Mouse (Mus musculus): Measurements from ENCODE around the gene Rinl. TPM values are rescaled to one million over a fixed set of nuclear protein-coding genes. Genes with fewer than 3 reads are reported as not detected.
A peak's percentile ranks its signal among the peaks of the same experiment; 100 is the strongest.

Rinl gene
- polyA plus RNA-seq, 1 experiment from 2014 or later: 2.7 TPM

DNA sequence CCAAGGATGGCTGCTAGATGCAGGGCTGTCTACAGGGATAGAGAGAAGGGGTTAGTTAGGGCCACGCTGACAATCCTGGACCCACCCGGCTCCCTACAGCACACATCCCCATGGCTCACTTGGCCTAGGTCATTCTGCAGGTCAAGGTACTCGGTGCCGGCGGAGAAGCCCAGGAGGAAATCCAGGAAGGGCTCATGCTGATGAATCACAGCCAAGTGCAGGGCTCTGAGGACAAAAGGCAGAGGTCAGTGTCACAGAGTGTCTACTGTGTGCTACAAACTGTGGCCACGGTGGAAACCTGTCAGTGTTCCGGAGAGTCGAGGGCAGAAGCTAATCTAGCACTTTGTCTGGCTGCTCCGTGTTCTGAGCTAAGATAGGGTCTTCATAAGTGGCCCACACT lies 26.9 kb upstream of the Rinl start:
- Histone ChIP-seq H3K27me3 (replicated peaks; ENCODE audit: control insufficient read depth, insufficient read depth, low read length) (no peaks in the 10 kb centered on the region), H3K4me2 (ENCODE audit: low read depth, low read length) (no peak overlapping the region), H3K9ac (ENCODE audit: low read depth, low read length) (no peak overlapping the region), H3K4me3 (ENCODE audit: low read depth, low read length) (no peak overlapping the region), H3K4me1 (ENCODE audit: control insufficient read depth, insufficient read depth, low read length) (0 out of 2 replicates have a peak, but pooled peaks cover 5% of the 10 kb centered on the region), H3K27ac (replicated peaks; ENCODE audit: low read depth, low read length) (no peak overlapping the region), H3K36me3 (ENCODE audit: control insufficient read depth, insufficient read depth, low read length) (peaks cover 53% of the 10 kb centered on the region), H3K9me3 (ENCODE audit: control insufficient read depth, low read length) (no peaks in the 10 kb centered on the region)
- DNase-seq (ENCODE audit: low spot score): no peak
- ATAC-seq (ENCODE audit: low read depth): no peak
- 92% methylated on average over 9 of the region's 9 CpGs for WGBS

DNA sequence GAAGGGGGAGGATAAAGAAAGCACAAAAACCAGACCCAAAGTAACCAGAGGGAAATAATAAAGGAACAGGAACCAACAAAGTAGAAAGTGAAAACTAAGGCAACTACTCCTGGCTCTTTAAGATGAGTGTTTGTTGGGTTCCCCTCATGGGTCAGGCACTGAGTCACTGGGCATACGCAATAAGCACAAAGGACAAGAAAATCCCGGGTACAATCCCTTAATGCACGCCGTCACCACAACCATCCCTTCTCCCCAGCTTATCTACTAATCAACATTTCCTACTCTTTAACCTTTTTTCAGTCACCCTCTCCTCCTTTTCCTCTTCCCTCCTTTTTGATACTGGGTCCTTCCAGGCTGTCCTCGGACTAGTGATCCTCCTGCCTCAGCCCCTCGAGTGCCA lies 23.6 kb upstream of the Rinl start:
- WGBS: 86% methylated on average over 6 of the region's 6 CpGs

DNA sequence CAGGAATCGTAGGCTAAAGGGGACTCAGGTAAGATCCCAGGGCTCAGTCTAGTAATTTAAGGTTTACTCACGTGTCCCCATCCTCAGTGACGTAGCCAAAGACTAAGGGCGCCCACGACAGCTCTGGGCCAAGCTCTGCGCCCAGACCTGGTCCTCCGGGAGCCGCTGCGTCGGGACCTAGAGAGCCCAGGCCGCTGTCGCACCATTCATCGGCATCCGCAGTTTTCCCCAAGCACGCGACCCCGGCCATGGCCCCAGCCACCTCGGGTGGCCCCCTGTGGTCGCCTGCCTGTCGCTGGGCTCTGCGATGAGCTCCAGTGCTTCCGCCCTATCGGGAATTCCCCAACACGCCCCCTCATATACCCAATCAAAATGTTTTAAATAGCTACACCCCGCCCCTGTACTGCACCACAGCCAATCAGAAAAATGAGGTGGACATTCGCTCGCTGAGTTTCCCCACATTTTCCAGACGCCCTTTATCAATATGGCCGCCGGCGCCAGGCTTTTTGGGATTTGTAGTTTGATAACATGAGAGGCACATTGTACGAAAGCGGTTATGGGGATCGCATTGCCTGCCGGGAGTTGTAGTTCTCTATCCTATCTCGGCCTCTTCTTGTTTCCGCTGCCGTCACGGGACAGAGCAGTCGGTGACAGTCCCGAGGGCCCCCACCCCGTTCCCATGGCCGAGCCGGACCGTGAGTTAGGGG lies 22.4 kb upstream of the Rinl start, which contains the start of gene Sirt2:
Gene Sirt2, plus strand, starts transcription at position 563 of the 707 bp plus-strand sequence.
- peak; percentile 99 for DNase-seq (ENCODE audit: low spot score)
- H3K9ac ChIP-seq (ENCODE audit: low read depth, low read length): peak within 1 kb of the TSS; percentile 72
- no peak within 1 kb of the TSS for H3K27ac ChIP-seq (replicated peaks; ENCODE audit: low read depth, low read length)
- H3K4me2 ChIP-seq (ENCODE audit: low read depth, low read length): peak within 1 kb of the TSS; percentile 65
- no peaks in the 10 kb centered on the region for H3K27me3 ChIP-seq (replicated peaks; ENCODE audit: control insufficient read depth, insufficient read depth, low read length)
- H3K4me3 ChIP-seq (ENCODE audit: low read depth, low read length): peak within 1 kb of the TSS; percentile 65
- peaks cover 17% of the 10 kb centered on the region for H3K36me3 ChIP-seq (ENCODE audit: control insufficient read depth, insufficient read depth, low read length)
- ATAC-seq (ENCODE audit: low read depth): peak; percentile 99
- no peaks in the 10 kb centered on the region for H3K9me3 ChIP-seq (ENCODE audit: control insufficient read depth, low read length)
- WGBS: under 1% methylated on average over 44 of the region's 45 CpGs
- peaks cover 12% of the 10 kb centered on the region for H3K4me1 ChIP-seq (ENCODE audit: control insufficient read depth, insufficient read depth, low read length)

More for the DNA sequence above, 23.6 kb upstream of the Rinl start:
- Histone ChIP-seq H3K9ac (ENCODE audit: low read depth, low read length) (no peak overlapping the region; the same call in 1 of the 2 replicates), H3K9me3 (ENCODE audit: control insufficient read depth, low read length) (no peaks in the 10 kb centered on the region), H3K27me3 (replicated peaks; ENCODE audit: control insufficient read depth, insufficient read depth, low read length) (no peaks in the 10 kb centered on the region), H3K4me3 (ENCODE audit: low read depth, low read length) (peak overlapping the region; percentile 65; the same call in 1 of the 2 replicates), H3K4me2 (ENCODE audit: low read depth, low read length) (peak overlapping the region; percentile 65), H3K27ac (replicated peaks; ENCODE audit: low read depth, low read length) (no peak overlapping the region), H3K36me3 (ENCODE audit: control insufficient read depth, insufficient read depth, low read length) (peaks cover 28% of the 10 kb centered on the region), H3K4me1 (ENCODE audit: control insufficient read depth, insufficient read depth, low read length) (peaks cover 12% of the 10 kb centered on the region)
- no peak for ATAC-seq (ENCODE audit: low read depth)
- no peak for DNase-seq (ENCODE audit: low spot score)

DNA sequence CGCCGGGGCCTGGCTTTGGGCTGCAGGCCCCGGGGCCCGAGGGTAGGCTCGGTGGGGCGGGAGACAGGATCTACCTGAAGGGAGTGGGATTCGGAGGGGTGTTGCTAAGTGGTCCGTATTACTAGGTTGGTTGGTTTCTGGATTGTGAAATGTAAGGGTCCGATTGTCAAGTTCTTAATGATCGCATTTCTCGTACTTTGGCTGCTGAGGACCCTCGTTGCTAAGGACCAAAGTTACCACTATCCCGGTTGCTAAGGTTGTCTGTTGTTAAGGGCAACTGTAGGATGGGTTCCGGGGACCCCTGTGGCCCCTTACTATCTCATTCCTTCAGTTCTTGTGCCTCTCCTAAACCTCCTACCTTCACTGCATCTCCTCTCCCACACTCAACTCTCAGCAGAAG lies 21.9 kb upstream of the Rinl start:
- DNase-seq (ENCODE audit: low spot score) (no peak), ATAC-seq (ENCODE audit: low read depth) (no peak)
- WGBS: 3% methylated on average over 14 of the region's 14 CpGs

DNA sequence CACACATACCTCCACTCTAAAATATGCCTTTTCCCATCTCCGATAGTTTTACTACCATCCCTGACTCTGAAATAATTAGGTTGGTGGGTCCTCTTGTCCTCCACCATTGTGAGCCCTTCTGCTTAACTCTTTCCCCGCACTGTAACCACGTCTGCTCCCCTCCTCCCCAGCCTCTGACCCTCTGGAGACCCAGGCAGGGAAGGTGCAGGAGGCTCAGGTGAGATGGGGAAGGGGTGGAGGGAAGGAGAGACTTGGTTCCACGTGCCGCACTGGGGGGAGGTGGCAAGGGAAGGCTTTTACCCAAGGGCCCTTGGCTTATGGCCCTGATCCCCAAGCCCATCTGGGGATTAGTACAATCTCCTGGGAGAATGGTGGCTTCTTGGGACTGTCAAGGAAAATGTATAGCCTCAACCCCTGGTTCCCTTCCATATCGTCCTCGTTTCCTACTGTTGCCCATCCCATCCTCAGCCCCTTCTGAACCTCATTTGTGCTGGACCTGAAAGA lies 21.3 kb upstream of the Rinl start, which contains the start of gene Nfkbib:
Gene Nfkbib, minus strand, starts transcription at position 51 of the 504 bp plus-strand sequence.
- H3K27ac ChIP-seq (replicated peaks; ENCODE audit: low read depth, low read length): no peak within 1 kb of the TSS
- ATAC-seq (ENCODE audit: low read depth) (no peak), DNase-seq (ENCODE audit: low spot score) (no peak)
- 0 out of 2 replicates have a peak, but pooled peaks cover 11% of the 10 kb centered on the region for H3K36me3 ChIP-seq (ENCODE audit: control insufficient read depth, insufficient read depth, low read length)
- H3K4me2 ChIP-seq (ENCODE audit: low read depth, low read length): peak within 1 kb of the TSS; percentile 65
- H3K9me3 ChIP-seq (ENCODE audit: control insufficient read depth, low read length): no peaks in the 10 kb centered on the region
- peak within 1 kb of the TSS; percentile 65 for H3K4me3 ChIP-seq (ENCODE audit: low read depth, low read length)
- WGBS: 61% methylated on average over 7 of the region's 7 CpGs
- peak within 1 kb of the TSS; percentile 72 for H3K9ac ChIP-seq (ENCODE audit: low read depth, low read length)
- H3K27me3 ChIP-seq (replicated peaks; ENCODE audit: control insufficient read depth, insufficient read depth, low read length): no peaks in the 10 kb centered on the region
- peaks cover 12% of the 10 kb centered on the region for H3K4me1 ChIP-seq (ENCODE audit: control insufficient read depth, insufficient read depth, low read length)

More for the DNA sequence above, 21.9 kb upstream of the Rinl start:
- H3K4me2 ChIP-seq (ENCODE audit: low read depth, low read length): peak overlapping the region; percentile 65
- peaks cover 11% of the 10 kb centered on the region for H3K36me3 ChIP-seq (ENCODE audit: control insufficient read depth, insufficient read depth, low read length)
- H3K27ac ChIP-seq (replicated peaks; ENCODE audit: low read depth, low read length): no peak overlapping the region
- H3K9me3 ChIP-seq (ENCODE audit: control insufficient read depth, low read length): no peaks in the 10 kb centered on the region
- H3K4me3 ChIP-seq (ENCODE audit: low read depth, low read length): peak overlapping the region; percentile 65
- H3K27me3 ChIP-seq (replicated peaks; ENCODE audit: control insufficient read depth, insufficient read depth, low read length): no peaks in the 10 kb centered on the region
- peaks cover 12% of the 10 kb centered on the region for H3K4me1 ChIP-seq (ENCODE audit: control insufficient read depth, insufficient read depth, low read length)
- peak overlapping the region; percentile 72 for H3K9ac ChIP-seq (ENCODE audit: low read depth, low read length)

DNA sequence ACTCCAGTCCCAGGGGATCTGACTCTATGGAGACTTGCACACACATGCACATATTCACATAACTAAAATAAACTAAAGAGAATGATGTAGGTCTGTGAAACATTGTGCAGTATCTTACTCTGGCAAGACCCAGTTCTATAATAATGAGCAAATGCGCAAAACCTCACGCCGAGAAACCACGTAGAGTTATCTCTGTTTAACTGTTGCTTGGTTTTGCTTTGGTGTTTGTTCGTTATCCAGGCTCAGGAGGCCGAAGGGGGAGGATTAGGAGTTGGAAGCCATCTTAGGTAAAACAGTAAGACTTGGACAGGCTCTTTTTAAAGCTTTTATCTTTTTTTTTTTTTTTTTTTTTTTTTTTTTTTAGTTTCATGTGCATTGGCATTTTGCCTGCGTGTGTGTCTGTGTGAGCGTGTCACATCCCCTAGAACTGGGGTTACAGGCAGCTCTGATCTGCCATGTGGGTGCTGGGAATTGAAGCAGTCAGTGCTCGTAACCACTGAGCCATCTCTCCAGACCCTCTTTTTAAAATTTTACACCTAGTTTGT lies 19.3 kb upstream of the Rinl start:
- Histone ChIP-seq H3K4me3 (ENCODE audit: low read depth, low read length) (no peak overlapping the region), H3K9ac (ENCODE audit: low read depth, low read length) (no peak overlapping the region), H3K36me3 (ENCODE audit: control insufficient read depth, insufficient read depth, low read length) (peaks cover 11% of the 10 kb centered on the region), H3K9me3 (ENCODE audit: control insufficient read depth, low read length) (no peaks in the 10 kb centered on the region), H3K4me2 (ENCODE audit: low read depth, low read length) (no peak overlapping the region), H3K27ac (replicated peaks; ENCODE audit: low read depth, low read length) (no peak overlapping the region), H3K27me3 (replicated peaks; ENCODE audit: control insufficient read depth, insufficient read depth, low read length) (no peaks in the 10 kb centered on the region), H3K4me1 (ENCODE audit: control insufficient read depth, insufficient read depth, low read length) (peaks cover 12% of the 10 kb centered on the region)
- 89% methylated on average over 9 of the region's 9 CpGs for WGBS
- DNase-seq (ENCODE audit: low spot score): no peak
- no peak for ATAC-seq (ENCODE audit: low read depth)

DNA sequence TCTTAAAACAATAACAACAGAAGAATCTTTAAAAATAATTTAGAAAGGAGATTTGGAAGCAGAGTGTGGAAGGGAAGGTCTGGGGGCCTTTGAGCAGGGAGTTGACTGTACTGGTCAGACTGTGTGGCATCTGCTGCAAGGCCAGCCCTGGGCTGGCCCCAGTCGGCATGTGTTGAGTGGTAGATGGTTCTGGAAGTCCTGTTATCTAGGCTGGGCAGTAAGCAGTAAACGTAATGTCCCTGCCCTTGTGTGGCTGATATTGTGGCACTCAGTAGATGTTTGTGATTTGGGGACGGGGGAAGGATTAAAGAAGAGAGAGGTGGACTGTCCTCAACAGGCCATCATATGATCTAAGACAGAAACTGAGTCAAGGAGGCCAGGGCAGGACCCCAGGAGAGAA lies 18.5 kb upstream of the Rinl start:
- Histone ChIP-seq H3K4me1 (ENCODE audit: control insufficient read depth, insufficient read depth, low read length) (peaks cover 12% of the 10 kb centered on the region), H3K27me3 (replicated peaks; ENCODE audit: control insufficient read depth, insufficient read depth, low read length) (no peaks in the 10 kb centered on the region), H3K4me3 (ENCODE audit: low read depth, low read length) (no peak overlapping the region), H3K4me2 (ENCODE audit: low read depth, low read length) (no peak overlapping the region), H3K9ac (ENCODE audit: low read depth, low read length) (no peak overlapping the region), H3K36me3 (ENCODE audit: control insufficient read depth, insufficient read depth, low read length) (peaks cover 14% of the 10 kb centered on the region), H3K27ac (replicated peaks; ENCODE audit: low read depth, low read length) (no peak overlapping the region), H3K9me3 (ENCODE audit: control insufficient read depth, low read length) (no peaks in the 10 kb centered on the region)
- ATAC-seq (ENCODE audit: low read depth): no peak
- DNase-seq (ENCODE audit: low spot score): no peak
- WGBS: 87% methylated on average over 3 of the region's 3 CpGs

DNA sequence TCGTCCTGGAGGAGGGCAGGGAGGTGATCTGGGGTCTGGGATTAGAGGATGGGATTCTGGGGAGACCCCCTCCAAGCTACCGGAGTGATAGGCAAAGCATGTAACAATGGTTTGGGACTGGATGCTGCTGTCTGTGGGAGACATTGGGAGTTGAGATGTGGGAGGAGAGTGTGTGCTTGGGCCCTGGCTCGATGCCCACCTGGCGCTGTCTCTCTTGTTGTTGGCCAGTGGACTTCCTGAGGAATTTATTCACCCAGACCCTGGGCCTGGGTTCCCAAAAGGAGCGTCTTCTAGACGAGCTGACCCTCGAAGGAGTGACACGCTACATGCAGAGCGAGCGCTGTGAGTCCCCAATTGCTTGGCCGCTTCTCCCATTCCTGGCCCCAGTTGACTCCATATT lies 16.9 kb upstream of the Rinl start:
- Histone ChIP-seq H3K27me3 (replicated peaks; ENCODE audit: control insufficient read depth, insufficient read depth, low read length) (no peaks in the 10 kb centered on the region), H3K4me1 (ENCODE audit: control insufficient read depth, insufficient read depth, low read length) (peaks cover 7% of the 10 kb centered on the region), H3K4me3 (ENCODE audit: low read depth, low read length) (no peak overlapping the region), H3K36me3 (ENCODE audit: control insufficient read depth, insufficient read depth, low read length) (peaks cover 22% of the 10 kb centered on the region), H3K9ac (ENCODE audit: low read depth, low read length) (no peak overlapping the region), H3K27ac (replicated peaks; ENCODE audit: low read depth, low read length) (no peak overlapping the region), H3K9me3 (ENCODE audit: control insufficient read depth, low read length) (no peaks in the 10 kb centered on the region), H3K4me2 (ENCODE audit: low read depth, low read length) (no peak overlapping the region)
- 92% methylated on average over 11 of the region's 11 CpGs for WGBS
- no peak for DNase-seq (ENCODE audit: low spot score)
- ATAC-seq (ENCODE audit: low read depth): no peak

Data from embryonic facial prominence, embryonic 14.5 days (tissue).